Mouse (Mus musculus): Measurements from ENCODE around the gene Olfr683. TPM values are rescaled to one million over a fixed set of nuclear protein-coding genes. Genes with fewer than 3 reads are reported as not detected.

The Olfr683 gene
- total and polyA plus RNA-seq, 3 experiments: not detected

DNA sequence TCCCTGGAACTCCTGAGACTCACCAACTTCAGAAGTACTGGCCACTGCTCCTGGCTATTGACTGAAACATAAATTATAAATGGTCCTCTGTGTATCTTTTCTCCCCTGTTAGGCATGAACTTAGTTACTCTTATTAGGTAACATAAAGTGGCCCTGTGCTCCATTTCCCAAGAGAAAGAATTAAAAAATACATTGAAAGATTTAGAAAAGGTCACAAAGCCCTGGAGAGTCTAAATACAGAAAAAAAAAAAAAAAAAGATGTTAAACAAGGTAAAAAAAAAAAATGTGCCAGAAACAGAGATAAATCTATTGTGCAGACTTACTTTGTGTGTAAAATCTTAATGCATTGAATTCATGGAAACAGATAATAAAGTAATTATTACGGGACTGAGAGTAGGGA is 16.7 kb upstream of the Olfr683 start, which contains the start of gene Olfr684:
Olfr684 (minus strand) TSS at position 101 of the 400 bp plus-strand sequence.
- no peaks in the 10 kb centered on the region for H3K4me1 ChIP-seq (ENCODE audit: control insufficient read depth in 1 of 2, insufficient read depth in 2 of 2)
- TF ChIP-seq JUND (conservative IDR thresholded peaks at IDR 0.05; ENCODE audit: low read depth, low read length): no peak
- no peak for TF ChIP-seq CHD2 (IDR thresholded peaks at IDR 0.05; ENCODE audit: low read length)
- no peak for TF ChIP-seq BHLHE40 (IDR thresholded peaks at IDR 0.05; ENCODE audit: low read depth, low read length)
- no peak for TF ChIP-seq IRF4 (IDR thresholded peaks at IDR 0.05; ENCODE audit: low read depth, low read length)
- TF ChIP-seq POLR2AphosphoS2 (IDR thresholded peaks at IDR 0.05; ENCODE audit: low read depth, low read length): no peak
- no peak for TF ChIP-seq MXI1 (IDR thresholded peaks at IDR 0.05; ENCODE audit: low read depth, low read length)
- TF ChIP-seq RAD21 (IDR thresholded peaks at IDR 0.05; ENCODE audit: low read depth, low read length): no peak
- no peak for TF ChIP-seq MEF2A (IDR thresholded peaks at IDR 0.05; ENCODE audit: borderline replicate concordance, low read depth, low read length)
- TF ChIP-seq RCOR1 (conservative IDR thresholded peaks at IDR 0.05; ENCODE audit: low read depth, low read length): no peak
- TF ChIP-seq UBTF (IDR thresholded peaks at IDR 0.05; ENCODE audit: low read depth, low read length): no peak
- no peak for TF ChIP-seq JUN (IDR thresholded peaks at IDR 0.05; ENCODE audit: insufficient read depth, low read depth, low read length)
- TF ChIP-seq USF2 (conservative IDR thresholded peaks at IDR 0.05; ENCODE audit: low read depth, low read length): no peak
- no peak within 1 kb of the TSS for H3K4me3 ChIP-seq (replicated peaks in 1 of 3; ENCODE audit: low read depth in 2 of 3, low read length in 2 of 3, poor library complexity in 1 of 3)
- no peak within 1 kb of the TSS for H3K4me2 ChIP-seq (ENCODE audit: insufficient read depth, low read depth, poor library complexity, severe bottlenecking)
- no peaks in the 10 kb centered on the region for H3K79me2 ChIP-seq (replicated peaks; ENCODE audit: control insufficient read depth, extremely low read depth, insufficient read depth, poor library complexity, severe bottlenecking)
- H3K36me3 ChIP-seq (replicated peaks in 1 of 2; ENCODE audit: control insufficient read depth in 1 of 2, insufficient read depth in 1 of 2, low read length in 1 of 2): no peaks in the 10 kb centered on the region
- DNase-seq (ENCODE audit: extremely low read depth): no peak
- H3K9me3 ChIP-seq (replicated peaks; ENCODE audit: low read length): no peaks in the 10 kb centered on the region
- no peak within 1 kb of the TSS for H3K27ac ChIP-seq (ENCODE audit: insufficient read depth, low read depth)
- dilution Hi-C loops (cut with MboI; ENCODE audit: extremely low pct_ligation_motif_present, extremely low pct_unique_long_range_greater_than_20kb, low sequenced_read_pairs): no loop called here
- H3K9ac ChIP-seq (ENCODE audit: insufficient read depth, low read depth): no peak within 1 kb of the TSS
- H3K27me3 ChIP-seq (replicated peaks): no peaks in the 10 kb centered on the region
- in situ Hi-C loops (cut with MboI; ENCODE audit: low pct_ligation_motif_present, low pct_unique_long_range_greater_than_20kb, low sequenced_read_pairs): no loop called here

- DNase-seq (ENCODE audit: extremely low read depth): no peak
- Histone ChIP-seq H3K4me3 (replicated peaks in 1 of 3; ENCODE audit: low read depth in 2 of 3, low read length in 2 of 3, poor library complexity in 1 of 3) (no peak overlapping the region), H3K27me3 (replicated peaks) (no peaks in the 10 kb centered on the region), H3K4me1 (ENCODE audit: control insufficient read depth in 1 of 2, insufficient read depth in 2 of 2) (no peaks in the 10 kb centered on the region), H3K36me3 (replicated peaks in 1 of 2; ENCODE audit: control insufficient read depth in 1 of 2, insufficient read depth in 1 of 2, low read length in 1 of 2) (no peaks in the 10 kb centered on the region), H3K79me2 (replicated peaks; ENCODE audit: control insufficient read depth, extremely low read depth, insufficient read depth, poor library complexity, severe bottlenecking) (no peaks in the 10 kb centered on the region), H3K9ac (ENCODE audit: insufficient read depth, low read depth) (no peak overlapping the region), H3K4me2 (ENCODE audit: insufficient read depth, low read depth, poor library complexity, severe bottlenecking) (no peak overlapping the region), H3K27ac (ENCODE audit: insufficient read depth, low read depth) (no peak overlapping the region), H3K9me3 (replicated peaks; ENCODE audit: low read length) (no peaks in the 10 kb centered on the region)
- TF ChIP-seq NRF1 (IDR thresholded peaks at IDR 0.05; ENCODE audit: low read depth, low read length) (no peak), MXI1 (IDR thresholded peaks at IDR 0.05; ENCODE audit: low read depth, low read length) (no peak), NELFE (IDR thresholded peaks at IDR 0.05; ENCODE audit: low read depth, low read length) (no peak), RCOR1 (conservative IDR thresholded peaks at IDR 0.05; ENCODE audit: low read depth, low read length) (no peak), CTCF (conservative IDR thresholded peaks at IDR 0.05 in 1 of 2, IDR thresholded peaks at IDR 0.05 in 1 of 2; ENCODE audit: low read depth in 2 of 2, low read length in 2 of 2) (no peak), JUN (IDR thresholded peaks at IDR 0.05; ENCODE audit: insufficient read depth, low read depth, low read length) (no peak), TBP (conservative IDR thresholded peaks at IDR 0.05; ENCODE audit: low read depth, low read length) (no peak), CHD1 (IDR thresholded peaks at IDR 0.05; ENCODE audit: low read depth, low read length) (no peak), PAX5 (IDR thresholded peaks at IDR 0.05; ENCODE audit: low read length) (no peak), SMC3 (IDR thresholded peaks at IDR 0.05; ENCODE audit: low read depth, low read length) (no peak), ETS1 (conservative IDR thresholded peaks at IDR 0.05; ENCODE audit: low read depth, low read length) (no peak), MAFK (IDR thresholded peaks at IDR 0.05; ENCODE audit: insufficient replicate concordance, low read length) (no peak), TCF12 (IDR thresholded peaks at IDR 0.05; ENCODE audit: low read depth, low read length) (no peak), MYC (IDR thresholded peaks at IDR 0.05; ENCODE audit: low read depth, low read length) (no peak)
- in situ Hi-C loops (cut with MboI; ENCODE audit: low pct_ligation_motif_present, low pct_unique_long_range_greater_than_20kb, low sequenced_read_pairs): no loop called here
- dilution Hi-C loops (cut with MboI; ENCODE audit: extremely low pct_ligation_motif_present, extremely low pct_unique_long_range_greater_than_20kb, low sequenced_read_pairs): no loop called here
These were observed 5.5 kb downstream of the Olfr683 start for GRCm38 (mm10) chr7:105141275-105141674.

Data from CH12.LX (cell line).